Mouse (Mus musculus) liver, postnatal 0 days (tissue): ENCODE measurements around the gene Wdr25.

Source experiments
- CTCF ChIP-seq: sonication (generic); IDR thresholded peaks from 2 replicates; pipeline ENCODE4 v1.5.1; 2016; ENCODE audit warnings: antibody characterized with exemption, low read depth
- EP300 ChIP-seq: IDR thresholded peaks from 2 replicates; pipeline ENCODE4 v1.6.1; 2016; ENCODE audit warnings: antibody characterized with exemption, low read depth, mild to moderate bottlenecking

DNA sequence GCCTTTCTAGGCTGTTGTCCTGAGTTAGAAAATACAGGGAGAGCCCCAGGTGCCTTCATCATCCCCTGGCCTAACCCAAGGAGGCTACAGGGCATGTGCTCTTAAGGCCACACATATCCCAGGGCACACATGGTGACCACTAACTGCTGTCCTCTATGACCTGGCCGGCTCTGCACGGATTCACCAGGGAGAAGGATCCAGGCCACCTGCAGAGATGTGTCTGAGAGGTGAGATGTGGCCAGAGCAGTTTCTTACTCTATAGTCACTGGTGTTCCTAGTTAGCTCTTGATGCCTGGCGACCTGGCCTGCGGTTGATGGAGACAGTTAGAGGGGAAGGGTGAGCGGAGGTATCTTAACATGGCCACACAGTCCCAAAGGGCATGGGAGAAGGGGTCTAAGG is 129.5 kb downstream of the Wdr25 start:
- TF ChIP-seq EP300 (no peak), CTCF (no peak)
